Mouse (Mus musculus) brain, embryonic 14.5 days (tissue): Measurements from ENCODE around the gene Slc38a9.

Experiments used
- CTCF ChIP-seq: fragments of 200-500 bp; IDR thresholded peaks from 2 replicates; pipeline ENCODE4 v1.5.1; 2012; ENCODE audit warnings: inconsistent platforms, mild to moderate bottlenecking, moderate library complexity, borderline replicate concordance; ENCODE audit not compliant: insufficient read depth, insufficient read length; ENCODE audit errors: extremely low read depth
- POLR2A ChIP-seq: fragments of 200-500 bp; IDR thresholded peaks from 2 replicates; pipeline ENCODE4 v1.6.1; 2012; ENCODE audit warnings: mild to moderate bottlenecking, inconsistent platforms, borderline replicate concordance; ENCODE audit not compliant: poor library complexity, insufficient read depth, insufficient read length, severe bottlenecking; ENCODE audit errors: extremely low read depth

GRCm38 (mm10) chr13:112759777-112760537, 99.4 kb downstream of the Slc38a9 start:
- TF ChIP-seq CTCF (no peak), POLR2A (no peak)
